Mouse (Mus musculus) heart, embryonic 12.5 days (tissue): ENCODE measurements around the gene Madcam1. TPM values are rescaled to one million over a fixed set of nuclear protein-coding genes. Genes with fewer than 3 reads are reported as not detected.

Experiments
- ATAC-seq: fragments of 200-750 bp; cut with Nextera tagmentation; 2 replicates; pipeline ENCODE4 v1.8.0; 2017; ENCODE audit warnings: moderate TSS enrichment, moderate library complexity; ENCODE audit not compliant: insufficient number of reproducible peaks, low FRiP score
- H3K27ac ChIP-seq: fragments of 300-500 bp; sonication (generic); 2 replicates; pipeline ENCODE4 v1.5.1; 2016; ENCODE audit warnings: mild to moderate bottlenecking, moderate library complexity; ENCODE audit not compliant: poor library complexity, severe bottlenecking
- H3K27me3 ChIP-seq: fragments of 300-500 bp; sonication (generic); replicated peaks from 2 replicates; pipeline ENCODE4 v1.6.1; 2016; ENCODE audit warnings: mild to moderate bottlenecking, moderate library complexity
- H3K36me3 ChIP-seq: fragments of 300-500 bp; sonication (generic); 2 replicates; pipeline ENCODE4 v1.6.1; 2016; ENCODE audit warnings: mild to moderate bottlenecking, moderate library complexity
- H3K4me1 ChIP-seq: fragments of 300-500 bp; sonication (generic); replicated peaks from 2 replicates; pipeline ENCODE4 v1.6.1; 2016; ENCODE audit warnings: mild to moderate bottlenecking
- H3K4me2 ChIP-seq: fragments of 300-500 bp; sonication (generic); 2 replicates; pipeline ENCODE4 v1.6.1; 2016; ENCODE audit warnings: mild to moderate bottlenecking, moderate library complexity
- H3K4me3 ChIP-seq: fragments of 300-500 bp; sonication (generic); 2 replicates; pipeline ENCODE4 v1.5.1; 2016; ENCODE audit warnings: mild to moderate bottlenecking
- H3K9ac ChIP-seq: fragments of 300-500 bp; sonication (generic); 2 replicates; pipeline ENCODE4 v1.6.1; 2016; ENCODE audit warnings: mild to moderate bottlenecking, moderate library complexity
- H3K9me3 ChIP-seq: fragments of 300-500 bp; sonication (generic); replicated peaks from 2 replicates; pipeline ENCODE4 v1.6.1; 2016; ENCODE audit warnings: mild to moderate bottlenecking, moderate library complexity
- WGBS: fragments of 180-500 bp; shearing (Covaris S2); methylation state at CpG from one replicate; pipeline ENCODE4 v1.1.7; 2016; 5-methylcytosine and 5-hydroxymethylcytosine counted together
- polyA plus RNA-seq: library from polyadenylated mRNA; unstranded; fragments of >200 nt; fragmentation: Nextera tagmentation; extraction: Ambion mirVana; gene quantifications from 2 replicates; pipeline ENCODE4 v1.2.1, GENCODE M21; 2016

Madcam1 gene
- polyA plus RNA-seq, 1 experiment from 2014 or later: 0.23 TPM

DNA sequence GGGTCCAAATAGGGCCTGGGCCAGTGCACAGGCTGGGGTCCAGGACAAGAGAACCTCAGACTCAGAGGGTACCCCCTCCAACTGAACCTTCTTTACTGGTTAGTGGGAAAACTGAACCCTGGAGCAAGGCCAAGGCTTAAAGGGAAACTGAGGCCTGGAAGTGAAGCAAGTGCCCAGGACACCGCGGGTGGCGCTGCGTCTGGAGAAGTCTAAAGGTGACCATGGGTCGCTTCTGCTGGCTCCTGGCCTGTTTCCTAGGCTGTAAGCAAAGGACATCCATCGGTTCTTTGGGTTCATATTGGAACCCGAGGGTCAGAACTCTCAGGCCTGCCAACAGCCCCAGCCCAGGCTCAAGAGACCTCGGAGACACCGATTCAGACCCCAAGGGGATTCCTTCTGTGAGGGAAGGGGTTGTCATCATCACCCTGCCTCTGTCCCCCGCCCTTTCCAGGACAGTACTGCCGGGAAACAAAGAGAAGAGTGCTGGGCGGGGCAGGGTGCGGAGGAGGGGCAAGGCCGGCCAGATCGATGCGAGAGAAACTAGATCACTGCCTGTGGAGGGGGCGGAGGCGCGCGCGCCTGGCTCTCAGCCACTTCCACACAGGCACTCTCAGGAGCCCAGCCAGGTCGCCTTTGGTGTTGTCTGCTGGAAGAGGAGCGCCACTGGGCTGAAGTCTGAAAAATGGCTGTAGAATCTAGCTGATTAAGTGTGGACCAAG is 25.7 kb upstream of the Madcam1 start:
- peak overlapping the region; percentile 90 for H3K4me2 ChIP-seq
- H3K4me1 ChIP-seq: peaks cover 16% of the 10 kb centered on the region
- H3K9me3 ChIP-seq: no peaks in the 10 kb centered on the region
- 6% methylated on average over 23 of the region's 23 CpGs for WGBS
- no peaks in the 10 kb centered on the region for H3K36me3 ChIP-seq
- ATAC-seq: no peak
- peak overlapping the region; percentile 71 for H3K4me3 ChIP-seq
- H3K27me3 ChIP-seq: peaks cover 61% of the 10 kb centered on the region
- no peak overlapping the region for H3K9ac ChIP-seq
- no peak overlapping the region for H3K27ac ChIP-seq

DNA sequence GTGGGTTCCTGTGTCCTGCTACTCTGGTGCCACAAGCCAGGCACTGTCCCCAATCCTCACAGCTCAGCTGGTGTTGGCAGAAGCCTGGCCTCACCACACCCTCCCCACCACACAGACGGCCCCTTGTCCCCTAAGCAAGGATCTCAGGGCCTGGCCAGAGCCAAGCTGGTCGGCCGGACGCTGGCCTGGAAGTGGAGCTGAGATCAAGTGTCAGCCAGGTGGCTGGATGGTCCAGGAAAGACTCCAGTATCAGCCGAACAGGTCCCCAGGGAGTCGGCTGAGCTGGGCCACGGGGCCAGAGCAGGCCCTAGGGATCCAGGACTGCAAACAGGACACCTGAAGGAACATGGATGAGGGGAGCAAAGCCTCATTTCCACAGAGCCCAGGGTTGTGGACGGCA is 18.6 kb upstream of the Madcam1 start, which contains the start of gene Odf3l2:
Gene Odf3l2 (minus strand): TSS at position 28 of the 400 bp plus-strand sequence.
- no peak for ATAC-seq
- 71% methylated on average over 8 of the region's 8 CpGs for WGBS

DNA sequence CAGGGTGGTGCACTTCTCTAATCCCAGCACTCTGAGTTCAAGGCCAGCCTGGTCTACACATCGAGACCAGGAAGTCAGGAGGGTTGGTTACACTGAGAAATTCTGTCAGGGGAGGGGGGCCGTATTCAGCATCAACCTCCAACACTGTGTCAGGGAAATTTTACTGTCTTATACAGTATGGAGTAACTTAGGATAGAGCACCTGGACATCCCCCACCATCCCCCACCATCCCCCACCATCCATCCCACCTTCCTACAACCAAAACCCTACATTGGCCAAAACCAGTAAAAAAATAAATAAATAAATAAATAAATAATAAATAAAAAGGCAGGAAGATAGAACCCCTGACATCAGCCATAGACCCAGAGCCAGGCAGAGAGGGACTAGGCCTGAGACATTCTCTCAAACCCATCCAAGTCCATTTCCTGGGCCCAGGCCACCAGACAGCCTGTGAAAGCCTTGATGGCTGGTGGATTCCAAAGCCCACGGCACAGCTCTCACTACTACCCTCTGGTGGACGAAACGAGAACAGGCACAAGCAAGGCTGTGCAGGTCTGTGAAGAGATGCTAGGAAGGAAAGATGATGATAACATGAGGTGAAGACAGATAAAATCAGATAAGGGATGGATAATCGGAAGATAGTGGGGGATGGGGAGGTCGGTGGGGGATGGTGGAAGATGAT is 15.1 kb upstream of the Madcam1 start:
- H3K4me1 ChIP-seq: 0 out of 2 replicates have a peak, but pooled peaks cover 3% of the 10 kb centered on the region
- 25% methylated on average over 7 of the region's 7 CpGs for WGBS
- no peak overlapping the region for H3K4me3 ChIP-seq
- no peak overlapping the region for H3K4me2 ChIP-seq
- H3K27ac ChIP-seq: no peak overlapping the region
- peaks cover 38% of the 10 kb centered on the region for H3K27me3 ChIP-seq
- no peaks in the 10 kb centered on the region for H3K9me3 ChIP-seq
- no peak overlapping the region for H3K9ac ChIP-seq
- ATAC-seq: no peak; the same call in 1 of the 2 replicates
- no peaks in the 10 kb centered on the region for H3K36me3 ChIP-seq

More for the DNA sequence above, 18.6 kb upstream of the Madcam1 start, which contains the start of gene Odf3l2:
- H3K9me3 ChIP-seq: no peaks in the 10 kb centered on the region
- H3K9ac ChIP-seq: no peak within 1 kb of the TSS
- H3K27ac ChIP-seq: no peak within 1 kb of the TSS
- no peaks in the 10 kb centered on the region for H3K36me3 ChIP-seq
- no peak within 1 kb of the TSS for H3K4me2 ChIP-seq
- no peak within 1 kb of the TSS for H3K4me3 ChIP-seq
- peaks cover 14% of the 10 kb centered on the region; the same call in 1 of the 2 replicates for H3K27me3 ChIP-seq
- no peaks in the 10 kb centered on the region for H3K4me1 ChIP-seq

DNA sequence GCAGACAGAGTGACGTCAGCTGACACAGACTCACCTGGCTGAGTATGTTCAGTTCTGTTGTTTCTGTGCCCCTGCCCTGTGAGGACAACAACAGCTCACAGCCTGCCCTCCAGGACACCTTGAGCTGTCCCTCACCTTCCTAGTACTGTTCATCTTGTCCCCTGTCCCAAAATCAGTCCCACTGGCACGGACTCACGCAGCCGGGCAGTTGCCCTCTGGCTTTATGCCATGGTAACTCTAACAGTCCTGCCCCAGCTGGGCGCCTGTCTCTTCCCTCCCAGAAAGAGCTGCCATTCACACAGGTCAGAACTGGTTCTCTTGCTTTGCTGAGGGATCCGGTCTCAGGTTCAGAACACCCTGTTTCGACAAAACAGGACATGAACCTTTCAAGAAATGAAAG is 11.6 kb upstream of the Madcam1 start:
- Histone ChIP-seq H3K27me3 (peaks cover 52% of the 10 kb centered on the region), H3K4me2 (no peak overlapping the region), H3K9ac (no peak overlapping the region), H3K4me3 (no peak overlapping the region), H3K9me3 (no peaks in the 10 kb centered on the region), H3K27ac (no peak overlapping the region), H3K4me1 (0 out of 2 replicates have a peak, but pooled peaks cover 3% of the 10 kb centered on the region), H3K36me3 (no peaks in the 10 kb centered on the region)
- WGBS: 74% methylated on average over 7 of the region's 7 CpGs
- no peak for ATAC-seq

DNA sequence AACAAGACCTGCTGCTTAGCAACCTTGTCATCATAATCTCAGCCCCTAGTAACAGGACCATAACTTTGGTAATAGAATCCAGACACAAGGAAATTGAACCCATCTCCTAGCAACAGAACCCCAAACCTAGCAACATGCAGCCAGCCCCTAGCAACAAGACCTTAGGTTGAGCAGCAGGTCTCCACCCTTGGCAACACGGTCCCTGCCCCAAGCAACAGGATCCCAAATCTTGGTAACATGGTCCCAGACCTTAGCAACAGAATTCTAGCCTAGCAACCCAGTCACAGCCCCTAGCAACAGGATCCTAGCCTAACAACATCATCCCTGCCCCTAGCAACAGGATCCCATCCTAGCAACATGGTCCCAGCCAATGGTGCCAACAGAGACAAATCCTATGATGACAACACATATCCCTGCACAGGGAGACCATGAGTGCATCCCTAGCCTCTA is 9.4 kb upstream of the Madcam1 start:
- H3K4me1 ChIP-seq: 0 out of 2 replicates have a peak, but pooled peaks cover 3% of the 10 kb centered on the region
- H3K4me2 ChIP-seq: no peak overlapping the region
- no peak overlapping the region for H3K9ac ChIP-seq
- no peaks in the 10 kb centered on the region for H3K9me3 ChIP-seq
- no peak overlapping the region for H3K27ac ChIP-seq
- no peak overlapping the region for H3K4me3 ChIP-seq
- WGBS: 57% methylated on average over 1 of the region's 1 CpGs
- no peak for ATAC-seq
- no peaks in the 10 kb centered on the region for H3K36me3 ChIP-seq
- peaks cover 50% of the 10 kb centered on the region for H3K27me3 ChIP-seq

DNA sequence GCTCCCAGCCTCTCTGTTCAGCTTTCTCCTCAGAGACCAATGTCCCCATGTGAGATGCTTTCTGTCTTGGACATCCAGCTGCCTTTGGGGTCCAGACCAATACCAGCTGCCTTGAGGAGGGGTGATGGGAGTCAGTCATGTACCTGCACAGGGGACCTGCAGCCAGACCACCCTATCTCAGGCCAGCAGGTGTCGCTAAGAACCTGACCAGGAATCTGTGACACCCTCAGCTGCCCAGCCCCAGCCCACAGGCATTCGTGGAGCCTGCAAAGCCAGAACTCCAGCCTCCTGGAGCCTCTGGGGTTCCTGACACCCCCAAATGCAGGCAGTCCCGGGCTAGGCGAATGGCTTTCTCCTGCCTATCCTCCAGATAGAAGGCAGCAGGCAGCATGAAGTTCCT is 5.5 kb upstream of the Madcam1 start:
- Histone ChIP-seq H3K4me2 (no peak overlapping the region), H3K36me3 (no peaks in the 10 kb centered on the region), H3K9ac (no peak overlapping the region), H3K4me1 (no peaks in the 10 kb centered on the region; the same call in 1 of the 2 replicates), H3K9me3 (no peaks in the 10 kb centered on the region), H3K4me3 (no peak overlapping the region), H3K27ac (no peak overlapping the region), H3K27me3 (peaks cover 25% of the 10 kb centered on the region)
- no peak for ATAC-seq
- WGBS: 15% methylated on average over 4 of the region's 4 CpGs

DNA sequence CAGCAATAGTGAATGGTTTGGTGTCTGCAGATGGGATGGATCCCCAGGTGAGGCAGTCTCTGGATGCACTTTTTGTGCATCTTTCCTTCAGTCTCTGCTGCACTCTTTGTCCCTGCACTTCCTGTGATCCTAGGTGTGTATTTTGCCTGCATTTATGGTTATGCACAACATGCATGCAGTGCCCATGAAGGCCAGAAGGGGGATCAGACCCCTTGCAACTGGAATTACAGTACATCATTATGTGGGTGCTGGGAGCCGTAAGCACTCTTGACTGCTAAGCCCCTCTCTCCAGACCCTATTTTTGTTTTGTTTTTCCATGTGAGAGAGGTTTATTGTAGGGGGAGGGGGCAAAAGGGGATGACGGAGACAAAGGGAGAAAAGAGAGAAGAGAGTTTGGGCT is 4.1 kb upstream of the Madcam1 start:
- Histone ChIP-seq H3K4me3 (no peak overlapping the region), H3K4me2 (no peak overlapping the region), H3K27ac (no peak overlapping the region), H3K9me3 (no peaks in the 10 kb centered on the region), H3K27me3 (peaks cover 18% of the 10 kb centered on the region), H3K36me3 (no peaks in the 10 kb centered on the region), H3K4me1 (no peaks in the 10 kb centered on the region; the same call in 1 of the 2 replicates), H3K9ac (no peak overlapping the region)
- WGBS: 77% methylated on average over 2 of the region's 2 CpGs
- no peak for ATAC-seq

DNA sequence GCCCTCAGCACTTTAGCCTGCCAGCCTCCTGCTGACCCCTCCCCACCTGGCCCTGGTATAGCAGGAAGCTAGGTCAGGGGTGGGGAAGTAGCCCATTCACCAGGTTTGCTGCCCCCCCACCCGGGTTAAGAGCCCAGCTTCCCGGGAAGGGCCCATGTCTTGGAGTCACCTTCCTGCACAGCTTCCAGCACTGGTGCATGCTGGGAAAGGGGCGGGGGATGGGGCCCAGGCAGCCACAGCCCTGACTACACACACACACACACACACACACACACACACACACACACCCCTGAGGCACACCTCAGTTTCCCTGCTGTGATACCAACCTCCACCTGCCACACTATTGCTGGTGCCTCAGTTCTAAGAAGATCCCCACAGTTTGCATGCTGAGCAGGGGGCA is 2.5 kb upstream of the Madcam1 start:
- Histone ChIP-seq H3K4me3 (no peak overlapping the region), H3K27ac (no peak overlapping the region), H3K9ac (no peak overlapping the region), H3K9me3 (no peaks in the 10 kb centered on the region), H3K4me2 (no peak overlapping the region), H3K36me3 (no peaks in the 10 kb centered on the region), H3K4me1 (no peaks in the 10 kb centered on the region; the same call in 1 of the 2 replicates), H3K27me3 (peaks cover 14% of the 10 kb centered on the region)
- ATAC-seq: no peak
- 23% methylated on average over 2 of the region's 3 CpGs for WGBS

DNA sequence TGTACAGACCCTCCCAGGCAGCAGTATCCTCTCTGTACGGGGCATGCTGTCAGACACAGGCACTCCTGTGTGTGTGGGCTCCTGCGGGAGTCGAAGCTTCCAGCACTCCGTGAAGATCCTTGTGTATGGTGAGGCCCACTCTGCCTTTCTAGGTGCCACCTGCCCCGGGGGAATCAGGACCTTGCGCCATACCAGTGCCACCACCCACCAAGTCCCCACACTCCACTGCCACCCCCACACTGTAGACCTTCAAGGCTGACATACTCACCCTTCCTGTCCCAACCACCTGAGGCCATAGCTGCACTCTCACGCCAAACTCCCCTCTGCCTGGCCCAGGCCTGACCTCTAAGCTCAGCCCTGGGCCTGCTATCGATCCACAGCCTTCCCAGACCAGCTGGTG is 692 bp downstream of the Madcam1 start:
- peaks cover 14% of the 10 kb centered on the region for H3K27me3 ChIP-seq
- H3K36me3 ChIP-seq: no peaks in the 10 kb centered on the region
- no peaks in the 10 kb centered on the region for H3K9me3 ChIP-seq
- H3K9ac ChIP-seq: no peak overlapping the region
- no peak for ATAC-seq
- H3K4me3 ChIP-seq: no peak overlapping the region
- WGBS: 79% methylated on average over 8 of the region's 8 CpGs
- no peak overlapping the region for H3K27ac ChIP-seq
- peaks cover 1% of the 10 kb centered on the region for H3K4me1 ChIP-seq
- no peak overlapping the region for H3K4me2 ChIP-seq

DNA sequence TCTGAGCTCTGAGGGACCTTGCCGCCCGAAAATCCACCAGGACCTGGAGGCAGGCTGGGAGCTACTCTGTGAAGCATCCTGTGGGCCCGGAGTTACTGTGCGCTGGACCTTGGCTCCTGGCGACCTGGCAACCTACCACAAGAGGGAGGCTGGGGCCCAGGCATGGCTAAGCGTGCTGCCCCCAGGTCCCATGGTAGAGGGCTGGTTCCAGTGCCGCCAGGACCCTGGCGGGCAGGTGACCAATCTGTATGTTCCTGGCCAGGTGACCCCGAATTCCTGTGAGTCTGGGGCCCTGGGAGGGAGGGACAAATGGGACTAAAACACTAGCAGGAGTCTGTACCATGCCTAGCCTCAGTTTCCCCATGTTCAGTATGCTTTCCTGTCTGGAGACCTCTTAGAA is 2.1 kb downstream of the Madcam1 start:
- Histone ChIP-seq H3K9me3 (no peaks in the 10 kb centered on the region), H3K27ac (no peak overlapping the region), H3K4me2 (no peak overlapping the region), H3K4me1 (peaks cover 12% of the 10 kb centered on the region), H3K36me3 (no peaks in the 10 kb centered on the region), H3K4me3 (no peak overlapping the region), H3K9ac (no peak overlapping the region), H3K27me3 (peaks cover 14% of the 10 kb centered on the region)
- ATAC-seq: no peak
- WGBS: 56% methylated on average over 9 of the region's 9 CpGs

DNA sequence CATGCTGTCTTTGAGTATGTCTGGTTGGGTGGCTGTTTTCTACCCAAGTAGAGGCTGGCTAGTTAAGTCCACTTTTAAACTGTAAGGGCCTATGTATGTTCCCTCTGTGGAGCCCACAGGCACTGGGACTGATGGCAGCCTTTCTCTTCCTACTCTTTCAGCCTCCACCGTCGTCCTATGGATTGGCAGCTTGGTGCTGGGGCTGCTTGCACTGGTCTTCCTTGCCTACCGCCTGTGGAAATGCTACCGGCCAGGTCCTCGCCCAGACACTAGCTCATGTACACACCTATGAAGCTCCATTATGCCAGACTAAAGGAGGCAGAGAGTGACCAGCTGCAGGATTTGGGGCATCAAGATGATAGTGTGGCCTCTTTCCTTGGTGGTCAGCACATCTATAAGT is 3.7 kb downstream of the Madcam1 start:
- H3K9ac ChIP-seq: no peak overlapping the region
- H3K27me3 ChIP-seq: peaks cover 14% of the 10 kb centered on the region
- no peak overlapping the region for H3K4me2 ChIP-seq
- no peak overlapping the region for H3K4me3 ChIP-seq
- WGBS: 80% methylated on average over 5 of the region's 5 CpGs
- ATAC-seq: no peak
- peaks cover 12% of the 10 kb centered on the region for H3K4me1 ChIP-seq
- H3K27ac ChIP-seq: no peak overlapping the region
- no peaks in the 10 kb centered on the region for H3K9me3 ChIP-seq
- peaks cover 5% of the 10 kb centered on the region; the same call in 1 of the 2 replicates for H3K36me3 ChIP-seq
